Mouse (Mus musculus): Measurements from ENCODE around the gene Olfr117.
"Not testable (repeated sequence)": the region's sequence is repeated elsewhere in the genome, so short reads cannot be mapped to it uniquely, and the experiment has no call there.

Gene Olfr117

DNA sequence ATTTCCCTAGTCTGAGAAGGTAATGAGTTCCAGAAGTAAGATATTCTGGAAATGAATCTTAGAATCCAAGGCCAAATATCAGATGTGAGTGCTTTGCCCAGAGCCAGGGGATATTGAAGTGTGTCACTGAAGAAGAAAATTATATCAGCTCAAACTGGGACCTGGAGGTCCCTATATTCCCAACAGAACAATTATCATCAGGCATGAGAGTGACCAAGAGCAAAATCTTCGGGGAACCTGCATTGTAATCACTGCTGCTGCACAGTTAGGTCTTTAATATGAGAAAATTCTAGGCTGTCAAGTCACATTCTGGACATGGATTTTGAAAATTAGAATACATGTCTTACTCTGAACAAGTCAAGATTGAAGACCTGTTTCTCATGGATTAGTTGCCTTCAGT is at the start of gene Olfr117:
TSS of gene Olfr117 (minus strand) at position 101 of the 400 bp plus-strand sequence.
- DNase-seq, result no peak

DNA sequence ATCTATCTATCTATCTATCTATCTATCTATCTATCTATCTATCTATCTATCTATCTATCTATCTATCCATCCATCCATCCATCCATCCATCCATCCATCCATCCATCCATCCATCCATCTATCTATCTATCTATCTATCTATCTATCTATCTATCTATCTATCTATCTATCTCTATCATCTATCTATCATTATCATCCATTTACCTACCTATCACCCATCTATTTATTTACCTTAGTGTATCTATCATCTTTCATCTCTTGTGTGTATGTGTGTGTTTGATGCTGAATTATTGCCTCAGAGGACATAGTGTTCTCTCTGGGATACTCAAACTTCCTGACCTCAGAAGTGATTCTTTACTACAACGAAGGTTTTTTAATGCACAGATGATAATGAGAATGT is 32.7 kb upstream of the Olfr117 start, which contains the start of gene Olfr119:
TSS of gene Olfr119 (plus strand) at position 301 of the 400 bp plus-strand sequence.
- not testable (repeated sequence) for DNase-seq

DNA sequence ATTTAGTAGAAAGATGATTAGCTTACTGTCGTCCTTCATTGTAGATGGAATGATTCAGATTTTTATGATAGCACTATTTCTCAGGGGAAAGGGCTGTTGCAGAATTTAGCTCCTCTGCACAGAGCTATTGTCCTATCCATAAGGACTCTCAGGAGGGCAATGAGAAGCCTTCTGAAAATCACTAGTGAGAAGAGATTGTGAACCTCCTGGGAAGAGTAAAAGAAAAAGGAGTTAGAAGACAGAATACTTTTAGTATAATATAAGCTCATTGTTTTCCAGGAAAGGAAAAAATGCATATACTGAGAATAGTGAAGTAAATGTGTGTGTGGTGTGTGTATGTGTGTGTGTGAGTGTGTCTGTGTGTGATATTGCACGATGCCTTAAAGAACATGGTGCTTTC is 3.1 kb upstream of the Olfr117 start, which contains the start of gene Olfr118:
TSS of gene Olfr118 (plus strand) at position 301 of the 400 bp plus-strand sequence.
- no peak for DNase-seq

DNA sequence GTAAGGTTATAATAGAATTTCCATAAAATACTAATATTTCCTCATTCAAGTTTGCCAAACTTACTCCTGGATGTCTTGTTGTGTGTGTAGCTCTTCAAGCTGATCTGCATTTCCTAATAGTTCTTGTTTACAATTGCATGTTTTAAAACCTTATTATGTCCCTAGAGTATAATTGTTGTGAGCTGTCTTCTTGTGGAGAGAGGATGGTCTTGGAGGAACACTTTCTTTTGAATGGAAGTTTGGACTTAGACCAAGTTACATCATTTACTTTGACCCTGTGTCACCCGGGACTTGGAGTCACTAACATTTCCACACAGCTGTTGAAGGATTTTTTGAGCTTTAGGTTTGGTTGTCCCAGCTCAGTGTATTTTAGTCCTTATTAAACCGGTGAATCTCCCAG is 36.6 kb downstream of the Olfr117 start, which contains the start of the genes Olfr115 and Olfr116:
TSS of gene Olfr115 (minus strand) at position 101 of the 400 bp plus-strand sequence.
TSS of gene Olfr116 (minus strand) at position 191 of the 400 bp plus-strand sequence.
- no peak for DNase-seq
